Mouse (Mus musculus) midbrain, embryonic 16.5 days (tissue): ENCODE results near the gene Asb13. TPM values are rescaled to one million over a fixed set of nuclear protein-coding genes. Genes with fewer than 3 reads are reported as not detected.
A peak's percentile ranks its signal among the peaks of the same experiment; 100 is the strongest.

Source experiments
- ATAC-seq: fragments of 200-750 bp; cut with Nextera tagmentation; 2 replicates; pipeline ENCODE4 v1.8.0; 2017; ENCODE audit warnings: moderate TSS enrichment
- H3K27ac ChIP-seq: fragments of 300-500 bp; sonication (generic); 2 replicates; pipeline ENCODE4 v1.5.1; 2014; ENCODE audit warnings: mild to moderate bottlenecking, low read length, mixed read lengths
- H3K27me3 ChIP-seq: fragments of 300-500 bp; sonication (generic); 2 replicates; pipeline ENCODE4 v1.6.1; 2014; ENCODE audit warnings: low read depth, low read length, mixed read lengths; ENCODE audit not compliant: control insufficient read depth, insufficient read depth
- H3K36me3 ChIP-seq: fragments of 300-500 bp; sonication (generic); 2 replicates; pipeline ENCODE4 v1.6.1; 2014; ENCODE audit warnings: mild to moderate bottlenecking, low read length, moderate library complexity, mixed read lengths; ENCODE audit not compliant: control insufficient read depth, insufficient read depth
- H3K4me1 ChIP-seq: fragments of 300-500 bp; sonication (generic); 2 replicates; pipeline ENCODE4 v1.6.1; 2014; ENCODE audit warnings: mild to moderate bottlenecking, low read length, mixed read lengths; ENCODE audit not compliant: control insufficient read depth, insufficient read depth
- H3K4me2 ChIP-seq: fragments of 300-500 bp; sonication (generic); 2 replicates; pipeline ENCODE4 v1.6.1; 2014; ENCODE audit warnings: mild to moderate bottlenecking, low read length, mixed read lengths
- H3K4me3 ChIP-seq: fragments of 300-500 bp; sonication (generic); 2 replicates; pipeline ENCODE4 v1.5.1; 2014; ENCODE audit warnings: low read depth, mild to moderate bottlenecking, low read length, moderate library complexity, mixed read lengths
- H3K9ac ChIP-seq: fragments of 300-500 bp; sonication (generic); 2 replicates; pipeline ENCODE4 v1.6.1; 2014; ENCODE audit warnings: low read depth, low read length, mixed read lengths
- H3K9me3 ChIP-seq: fragments of 300-500 bp; sonication (generic); replicated peaks from 2 replicates; pipeline ENCODE4 v1.6.1; 2014; ENCODE audit warnings: mild to moderate bottlenecking, low read length, mixed read lengths; ENCODE audit not compliant: control insufficient read depth, poor library complexity, severe bottlenecking
- WGBS: fragments of 180-500 bp; shearing (Covaris S2); extraction: QIAGEN DNeasy Blood & Tissue Kit; methylation state at CpG from one replicate; pipeline ENCODE4 v1.1.7; 2014; 5-methylcytosine and 5-hydroxymethylcytosine counted together
- polyA plus RNA-seq: library from polyadenylated mRNA; unstranded; fragments of >200 nt; fragmentation: Nextera tagmentation; extraction: Ambion mirVana; gene quantifications from 2 replicates; pipeline ENCODE4 v1.2.1, GENCODE M21; 2015

The Asb13 gene
- polyA plus RNA-seq, 1 experiment from 2014 or later = 21.0 TPM

GRCm38 (mm10) chr13:3646566-3646965, 12.7 kb downstream of the Asb13 start:
- H3K9ac ChIP-seq = no peak overlapping the region
- H3K9me3 ChIP-seq = no peaks in the 10 kb centered on the region
- 82% methylated on average over 7 of the region's 7 CpGs for WGBS
- no peaks in the 10 kb centered on the region for H3K4me1 ChIP-seq
- no peak for ATAC-seq
- peaks cover 20% of the 10 kb centered on the region for H3K36me3 ChIP-seq
- H3K4me2 ChIP-seq = no peak overlapping the region
- no peak overlapping the region for H3K27ac ChIP-seq
- no peaks in the 10 kb centered on the region for H3K27me3 ChIP-seq
- H3K4me3 ChIP-seq = no peak overlapping the region

GRCm38 (mm10) chr13:3650569-3650968, 16.7 kb downstream of the Asb13 start:
- H3K27ac ChIP-seq = no peak overlapping the region
- no peaks in the 10 kb centered on the region for H3K9me3 ChIP-seq
- H3K27me3 ChIP-seq = no peaks in the 10 kb centered on the region
- H3K9ac ChIP-seq = no peak overlapping the region
- H3K4me1 ChIP-seq = no peaks in the 10 kb centered on the region
- H3K4me3 ChIP-seq = no peak overlapping the region
- H3K4me2 ChIP-seq = no peak overlapping the region
- 97% methylated on average over 4 of the region's 4 CpGs for WGBS
- ATAC-seq = no peak
- peaks cover 21% of the 10 kb centered on the region for H3K36me3 ChIP-seq

GRCm38 (mm10) chr13:3654432-3654831, 20.6 kb downstream of the Asb13 start:
- no peaks in the 10 kb centered on the region for H3K9me3 ChIP-seq
- H3K4me3 ChIP-seq = no peak overlapping the region
- H3K4me1 ChIP-seq = no peaks in the 10 kb centered on the region
- WGBS = 90% methylated on average over 2 of the region's 2 CpGs
- no peak overlapping the region for H3K4me2 ChIP-seq
- H3K36me3 ChIP-seq = peaks cover 15% of the 10 kb centered on the region
- no peak overlapping the region for H3K27ac ChIP-seq
- no peaks in the 10 kb centered on the region for H3K27me3 ChIP-seq
- ATAC-seq = no peak
- no peak overlapping the region for H3K9ac ChIP-seq

GRCm38 (mm10) chr13:3659163-3660160, 25.6 kb downstream of the Asb13 start:
- H3K36me3 ChIP-seq = no peaks in the 10 kb centered on the region
- ATAC-seq = no peak
- H3K27me3 ChIP-seq = no peaks in the 10 kb centered on the region
- H3K4me1 ChIP-seq = no peaks in the 10 kb centered on the region
- 80% methylated on average over 16 of the region's 16 CpGs for WGBS
- no peak overlapping the region for H3K9ac ChIP-seq
- no peak overlapping the region for H3K27ac ChIP-seq
- no peak overlapping the region for H3K4me3 ChIP-seq
- no peaks in the 10 kb centered on the region for H3K9me3 ChIP-seq
- H3K4me2 ChIP-seq = no peak overlapping the region

- H3K4me2 ChIP-seq = no peak overlapping the region
- H3K36me3 ChIP-seq = no peaks in the 10 kb centered on the region
- no peak overlapping the region for H3K9ac ChIP-seq
- no peaks in the 10 kb centered on the region for H3K9me3 ChIP-seq
- 71% methylated on average over 3 of the region's 3 CpGs for WGBS
- no peak overlapping the region for H3K27ac ChIP-seq
- no peak overlapping the region for H3K4me3 ChIP-seq
- no peaks in the 10 kb centered on the region for H3K27me3 ChIP-seq
- ATAC-seq = no peak
- no peaks in the 10 kb centered on the region for H3K4me1 ChIP-seq
Measured at GRCm38 (mm10) chr13:3664241-3664640, 30.4 kb downstream of the Asb13 start.

- Histone ChIP-seq H3K4me1 (no peaks in the 10 kb centered on the region), H3K27me3 (no peaks in the 10 kb centered on the region), H3K4me3 (peak overlapping the region; percentile 11; the same call in 1 of the 2 replicates), H3K9me3 (no peaks in the 10 kb centered on the region), H3K36me3 (no peaks in the 10 kb centered on the region), H3K9ac (no peak overlapping the region), H3K4me2 (peak overlapping the region; percentile 39), H3K27ac (no peak overlapping the region)
- 13% methylated on average over 5 of the region's 5 CpGs for WGBS
- ATAC-seq = peak; percentile 82
Measured at GRCm38 (mm10) chr13:3665308-3665723, 31.5 kb downstream of the Asb13 start.

- Histone ChIP-seq H3K4me2 (no peak overlapping the region), H3K27me3 (no peaks in the 10 kb centered on the region), H3K4me1 (no peaks in the 10 kb centered on the region), H3K4me3 (no peak overlapping the region), H3K9me3 (peaks cover 2% of the 10 kb centered on the region; the same call in 1 of the 2 replicates), H3K36me3 (no peaks in the 10 kb centered on the region), H3K27ac (no peak overlapping the region), H3K9ac (no peak overlapping the region)
- ATAC-seq = no peak
- 87% methylated on average over 5 of the region's 5 CpGs for WGBS
Measured at GRCm38 (mm10) chr13:3667288-3667873, 33.5 kb downstream of the Asb13 start.

- Histone ChIP-seq H3K4me1 (no peaks in the 10 kb centered on the region), H3K27me3 (no peaks in the 10 kb centered on the region), H3K4me3 (no peak overlapping the region), H3K27ac (no peak overlapping the region), H3K4me2 (no peak overlapping the region), H3K9ac (no peak overlapping the region), H3K9me3 (peaks cover 2% of the 10 kb centered on the region; the same call in 1 of the 2 replicates), H3K36me3 (no peaks in the 10 kb centered on the region)
- ATAC-seq = no peak
- 88% methylated on average over 3 of the region's 3 CpGs for WGBS
Measured at GRCm38 (mm10) chr13:3668068-3668467, 34.2 kb downstream of the Asb13 start.

- H3K9ac ChIP-seq = no peak overlapping the region
- ATAC-seq = no peak
- peaks cover 2% of the 10 kb centered on the region; the same call in 1 of the 2 replicates for H3K9me3 ChIP-seq
Measured at GRCm38 (mm10) chr13:3669611-3670010, 35.8 kb downstream of the Asb13 start.

More at GRCm38 (mm10) chr13:3669611-3670010, 35.8 kb downstream of the Asb13 start:
- no peak overlapping the region for H3K27ac ChIP-seq
- no peaks in the 10 kb centered on the region for H3K27me3 ChIP-seq
- H3K4me2 ChIP-seq = no peak overlapping the region
- no peak overlapping the region for H3K4me3 ChIP-seq
- H3K36me3 ChIP-seq = no peaks in the 10 kb centered on the region
- no peaks in the 10 kb centered on the region for H3K4me1 ChIP-seq
- 92% methylated on average over 1 of the region's 1 CpGs for WGBS
